Mouse (Mus musculus) ES-E14 (cell line): Measurements from ENCODE around the gene Kif26a.

Experiments
- CHD2 ChIP-seq: IDR thresholded peaks from 2 replicates; pipeline ENCODE4 v1.6.1; 2014; ENCODE audit warnings: mild to moderate bottlenecking, low read depth, low read length, inconsistent platforms
- ZC3H11A ChIP-seq: IDR thresholded peaks from 2 replicates; pipeline ENCODE4 v1.6.1; 2012; ENCODE audit warnings: low read depth, mild to moderate bottlenecking, inconsistent platforms, low read length, borderline replicate concordance
- ZNF384 ChIP-seq: IDR thresholded peaks from 2 replicates; pipeline ENCODE4 v1.6.1; 2012; ENCODE audit warnings: low read depth, low read length, inconsistent platforms

DNA sequence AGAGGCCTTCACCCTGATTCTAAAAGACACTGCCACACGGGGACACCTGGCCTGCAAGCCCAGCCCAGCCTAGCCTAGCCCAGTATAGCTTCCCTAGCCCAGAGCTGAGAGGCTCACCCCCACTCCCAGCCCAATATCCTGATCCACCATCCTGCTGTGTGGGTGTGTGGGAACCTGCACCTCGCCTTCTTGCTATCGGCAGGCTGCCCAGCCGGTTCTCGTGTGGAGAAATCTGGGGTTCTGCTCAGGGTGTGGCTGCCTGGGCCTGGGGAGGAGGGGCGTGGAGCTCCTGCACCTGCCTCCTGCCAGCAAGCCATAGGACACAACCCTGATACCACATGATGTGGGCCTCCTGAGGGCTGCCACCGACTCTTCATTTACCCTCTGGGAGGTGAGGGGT is 28.4 kb upstream of the Kif26a start:
- TF ChIP-seq ZC3H11A, result no peak
- TF ChIP-seq CHD2, result no peak
- no peak for TF ChIP-seq ZNF384
